Mouse (Mus musculus) c-Kit-positive CD71-positive TER-119-negative erythroid progenitor cells, embryonic 14.5 days (primary cell): ENCODE results near the gene Ankrd13b.

Source experiments
- DNase-seq: peaks from one replicate; pipeline ENCODE4 v3.0.0-alpha.2; 2013; ENCODE audit warnings: low read depth

The Ankrd13b gene

GRCm38 (mm10) chr11:77508068-77509021 lies 18.9 kb upstream of the Ankrd13b start:
- DNase-seq = no peak

DNA sequence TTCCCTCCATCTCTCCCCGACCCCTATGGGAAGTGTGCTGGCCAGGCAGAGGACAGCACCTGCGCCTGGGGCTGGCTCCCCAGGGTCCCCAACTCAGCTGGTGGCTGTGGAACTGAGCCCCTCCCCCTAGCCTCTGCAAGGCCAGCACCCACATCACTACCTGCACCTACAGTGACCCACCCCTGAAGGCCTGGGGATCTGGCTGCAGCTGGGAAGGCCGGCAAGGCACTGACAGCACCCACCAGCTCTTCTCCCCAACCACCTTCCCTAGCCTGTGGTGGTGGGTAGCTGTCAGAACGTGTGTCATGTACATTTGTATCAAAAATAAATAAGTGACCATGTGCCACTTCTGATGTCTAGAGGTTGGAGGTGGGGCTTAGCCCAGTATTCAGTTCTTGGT lies 17.9 kb upstream of the Ankrd13b start:
- DNase-seq = no peak

DNA sequence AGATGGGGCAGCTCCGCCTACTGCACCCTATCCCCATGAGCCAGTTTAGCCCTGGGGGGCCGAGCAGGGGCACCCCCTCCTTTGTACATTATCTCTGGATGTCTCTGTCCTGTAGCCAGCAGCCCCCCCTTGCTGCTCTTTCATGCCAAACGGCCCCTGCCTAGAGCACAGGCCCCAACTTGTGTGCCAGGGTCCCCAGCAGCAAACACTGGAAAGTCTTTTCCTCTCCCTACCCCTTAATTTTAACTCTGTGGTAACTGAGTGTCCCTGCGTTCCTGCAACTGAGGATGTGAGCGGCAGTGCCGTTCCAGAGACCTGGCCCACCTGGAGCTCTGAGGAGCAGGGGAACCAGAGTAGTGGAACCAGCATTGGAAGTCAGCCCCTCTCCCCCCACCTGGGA lies 17.5 kb upstream of the Ankrd13b start:
- DNase-seq = no peak

- no peak for DNase-seq
These were observed 16.8 kb upstream of the Ankrd13b start for GRCm38 (mm10) chr11:77506273-77506672.

- DNase-seq = no peak
These were observed 16.0 kb upstream of the Ankrd13b start for GRCm38 (mm10) chr11:77505291-77505980.

- DNase-seq = no peak
These were observed 14.9 kb upstream of the Ankrd13b start for GRCm38 (mm10) chr11:77504377-77504776.

- DNase-seq = no peak
These were observed 14.0 kb upstream of the Ankrd13b start for GRCm38 (mm10) chr11:77503511-77503910.

DNA sequence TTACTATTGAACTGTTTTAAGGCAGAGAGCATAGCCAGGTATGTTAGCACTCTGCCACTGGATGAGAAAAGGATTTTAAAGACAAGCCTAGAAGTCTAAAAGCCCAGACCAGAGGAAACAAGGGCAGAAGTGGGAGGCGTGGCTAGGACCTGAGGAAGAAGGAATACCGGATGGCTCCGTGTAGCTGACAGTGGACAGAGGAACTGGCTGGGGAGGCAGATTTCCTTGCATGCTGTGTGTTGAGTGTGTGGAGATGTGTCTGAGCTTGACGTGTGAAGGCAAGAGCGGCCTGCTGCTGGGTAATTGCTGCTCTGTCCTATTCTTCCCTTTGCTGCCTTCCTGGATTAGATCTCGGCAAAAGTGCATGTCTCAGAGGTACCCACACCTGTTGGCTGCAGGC lies 13.0 kb upstream of the Ankrd13b start:
- no peak for DNase-seq

DNA sequence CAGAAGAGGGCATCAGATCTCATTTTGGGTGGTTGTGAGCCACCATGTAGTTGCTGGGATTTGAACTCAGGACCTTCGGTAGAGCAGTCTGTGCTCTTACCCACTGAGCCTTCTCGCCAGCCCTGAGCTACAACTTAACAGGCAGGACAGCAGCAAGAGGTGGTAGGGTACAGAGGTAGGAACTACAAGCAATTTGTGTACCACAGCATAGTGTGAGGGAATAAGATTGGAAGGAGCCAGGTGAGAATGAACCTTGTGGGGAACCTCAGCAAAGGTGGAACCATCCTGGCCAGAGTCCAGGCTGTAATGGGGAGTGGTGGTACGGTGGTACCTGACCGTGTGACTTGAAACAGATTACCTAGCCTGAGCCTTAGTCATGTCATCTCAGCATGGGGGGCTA lies 12.5 kb upstream of the Ankrd13b start:
- DNase-seq = no peak

DNA sequence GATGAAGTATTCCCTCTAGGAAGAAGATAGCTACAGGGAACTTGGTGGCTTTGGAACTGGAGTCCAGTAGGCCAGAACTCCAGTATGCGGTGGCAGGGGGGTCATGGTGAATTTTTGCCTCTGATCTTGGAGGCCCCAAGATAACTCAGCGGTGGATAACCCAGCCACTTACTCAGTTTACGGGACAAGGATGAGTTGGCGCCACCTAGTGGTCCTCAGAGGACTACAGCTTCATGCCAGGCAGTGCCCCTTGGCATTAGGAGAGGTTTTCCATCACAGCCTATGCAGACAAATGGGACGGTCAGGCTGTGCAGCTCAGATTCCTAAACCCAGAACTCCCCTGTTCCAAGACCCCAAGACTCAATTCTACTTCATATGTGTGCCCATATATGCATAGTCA lies 11.9 kb upstream of the Ankrd13b start:
- no peak for DNase-seq

GRCm38 (mm10) chr11:77500361-77501325 lies 11.2 kb upstream of the Ankrd13b start:
- DNase-seq = no peak

- no peak for DNase-seq
These were observed 9.9 kb upstream of the Ankrd13b start for GRCm38 (mm10) chr11:77499354-77499753.

GRCm38 (mm10) chr11:77498261-77499139 lies 9.0 kb upstream of the Ankrd13b start:
- no peak for DNase-seq

- DNase-seq = no peak
These were observed 8.4 kb upstream of the Ankrd13b start for GRCm38 (mm10) chr11:77497851-77498250.

GRCm38 (mm10) chr11:77497341-77497756 lies 7.9 kb upstream of the Ankrd13b start:
- DNase-seq = no peak

GRCm38 (mm10) chr11:77495507-77495906 lies 6.0 kb upstream of the Ankrd13b start:
- no peak for DNase-seq

DNA sequence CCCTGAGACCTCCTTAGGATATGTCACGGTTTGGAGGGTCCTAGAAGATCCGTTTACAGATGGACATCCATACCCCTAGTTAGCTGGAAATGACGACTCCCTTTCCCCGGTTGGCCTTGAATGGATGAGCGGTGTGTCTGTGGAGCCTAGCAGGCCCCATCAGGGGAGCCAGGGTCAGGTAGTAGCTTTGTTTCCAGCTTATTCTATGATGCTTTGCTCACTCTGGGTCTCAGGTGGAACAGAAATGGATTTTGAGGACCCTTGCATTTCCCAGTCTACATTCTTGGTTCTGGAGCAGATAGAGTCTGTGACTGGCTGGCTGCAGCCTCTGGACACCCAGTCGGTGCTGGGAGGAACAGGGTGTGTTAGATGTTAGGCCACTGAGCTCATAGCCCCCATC lies 5.3 kb upstream of the Ankrd13b start:
- no peak for DNase-seq

DNA sequence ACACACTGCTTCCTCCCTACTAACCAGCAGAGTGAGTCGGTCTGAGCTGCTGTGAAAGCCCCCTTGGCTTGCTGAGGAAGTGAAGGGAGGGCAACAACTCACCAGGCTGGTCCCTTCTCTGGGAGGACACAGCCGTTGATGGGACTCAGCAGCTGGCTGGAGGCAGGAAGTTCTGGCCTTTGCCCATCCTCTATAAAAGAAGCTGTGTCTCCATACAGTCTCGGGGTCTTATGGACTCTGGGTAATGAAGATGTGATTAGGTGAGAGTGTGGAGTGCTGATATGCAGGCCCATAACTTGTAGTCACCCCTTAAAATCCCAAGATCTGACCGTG lies 4.8 kb upstream of the Ankrd13b start:
- no peak for DNase-seq

DNA sequence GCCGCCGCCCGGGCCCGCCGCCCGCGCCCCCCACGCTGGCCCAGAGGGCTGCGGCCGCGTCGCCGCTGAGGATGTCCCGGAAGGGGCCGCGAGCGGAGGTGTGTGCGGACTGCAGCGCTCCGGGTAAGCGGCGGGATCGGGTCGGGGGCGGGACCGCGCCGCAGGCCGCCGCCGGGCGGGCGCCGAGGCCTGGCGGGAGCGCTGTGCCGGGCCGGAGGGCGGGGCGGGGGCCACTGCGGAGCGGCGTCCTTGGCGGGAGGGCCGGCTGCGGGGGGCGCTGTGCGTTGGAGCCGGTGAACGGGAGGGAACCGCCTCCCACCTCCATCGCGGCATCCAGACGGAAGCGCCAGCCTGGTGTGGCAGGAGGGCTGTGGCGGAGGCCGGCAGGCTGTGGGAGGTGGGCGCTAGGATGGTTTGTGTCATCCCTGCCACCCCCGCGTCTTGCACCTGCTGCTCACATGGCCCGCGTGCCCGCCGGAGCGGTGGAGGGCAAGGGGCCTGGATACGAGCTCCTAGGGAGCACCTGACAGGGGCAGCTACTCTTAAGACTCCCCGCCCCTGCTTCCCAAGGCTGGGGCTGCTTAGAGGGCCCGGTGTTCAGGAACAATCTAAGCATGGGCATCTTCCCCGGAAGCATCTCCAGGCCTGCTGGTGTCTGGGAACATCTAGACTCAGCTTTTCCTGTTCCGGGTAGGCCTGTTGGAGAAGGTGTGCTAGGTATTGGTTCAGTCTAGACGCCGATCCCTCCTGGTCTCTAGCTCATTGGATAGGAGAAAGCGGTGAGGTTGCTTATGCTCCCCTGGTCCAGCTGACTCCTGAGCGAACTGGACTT lies 4.2 kb upstream of the Ankrd13b start, which contains the start of gene Git1:
Gene Git1, plus strand, starts transcription at position 51 of the 832 bp plus-strand sequence.
- no peak for DNase-seq

DNA sequence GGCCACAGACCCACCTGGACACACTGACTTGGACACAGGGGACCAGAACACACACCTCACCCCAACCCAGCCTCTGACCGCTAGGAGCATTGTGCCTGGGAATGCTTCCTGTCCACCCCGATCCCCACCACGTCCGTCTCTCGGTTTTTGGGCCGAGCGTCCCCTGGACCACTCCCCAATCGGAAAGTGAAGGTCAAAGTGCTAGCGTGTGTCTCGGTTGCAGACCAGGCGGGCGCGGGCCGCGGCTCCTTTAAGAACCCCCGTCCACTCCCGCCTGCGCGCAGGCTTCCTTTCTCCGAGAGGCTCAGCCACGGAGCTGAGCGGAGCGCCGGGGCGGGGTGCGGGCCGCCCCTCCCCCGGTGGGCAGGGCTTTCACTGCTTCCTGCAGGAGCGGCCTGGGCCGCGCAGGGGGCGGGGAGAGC lies 3.4 kb upstream of the Ankrd13b start:
- peak; percentile 81 for DNase-seq
